Mouse (Mus musculus) neural tube, embryonic 14.5 days (tissue): Measurements from ENCODE around the gene Slc17a9. TPM values are rescaled to one million over a fixed set of nuclear protein-coding genes. Genes with fewer than 3 reads are reported as not detected.

Experiments
- ATAC-seq: fragments of 200-750 bp; cut with Nextera tagmentation; 2 replicates; pipeline ENCODE4 v1.8.0; 2017; ENCODE audit warnings: low read depth, mild to moderate bottlenecking, moderate TSS enrichment, moderate library complexity
- H3K27ac ChIP-seq: fragments of 300-500 bp; sonication (generic); 2 replicates; pipeline ENCODE4 v1.5.1; 2014; ENCODE audit warnings: low read depth, mild to moderate bottlenecking, control low read depth, low read length, moderate library complexity, mixed read lengths
- H3K27me3 ChIP-seq: fragments of 300-500 bp; sonication (generic); 2 replicates; pipeline ENCODE4 v1.6.1; 2014; ENCODE audit warnings: low read length; ENCODE audit not compliant: control insufficient read depth, insufficient read depth
- H3K36me3 ChIP-seq: fragments of 300-500 bp; sonication (generic); 2 replicates; pipeline ENCODE4 v1.6.1; 2014; ENCODE audit warnings: low read length, mixed read lengths; ENCODE audit not compliant: control insufficient read depth, insufficient read depth
- H3K4me1 ChIP-seq: fragments of 300-500 bp; sonication (generic); 2 replicates; pipeline ENCODE4 v1.6.1; 2014; ENCODE audit warnings: low read length; ENCODE audit not compliant: control insufficient read depth, insufficient read depth
- H3K4me2 ChIP-seq: fragments of 300-500 bp; sonication (generic); 2 replicates; pipeline ENCODE4 v1.6.1; 2014; ENCODE audit warnings: mild to moderate bottlenecking, low read depth, low read length, control low read depth
- H3K4me3 ChIP-seq: fragments of 300-500 bp; sonication (generic); 2 replicates; pipeline ENCODE4 v1.5.1; 2014; ENCODE audit warnings: low read depth, low read length, control low read depth, mixed read lengths
- H3K9ac ChIP-seq: fragments of 300-500 bp; sonication (generic); replicated peaks from 2 replicates; pipeline ENCODE4 v1.6.1; 2014; ENCODE audit warnings: low read depth, mild to moderate bottlenecking, control low read depth, low read length, mixed read lengths
- H3K9me3 ChIP-seq: fragments of 300-500 bp; sonication (generic); 2 replicates; pipeline ENCODE4 v1.6.1; 2016; ENCODE audit warnings: low read length; ENCODE audit not compliant: control insufficient read depth
- WGBS: fragments of 180-500 bp; shearing (Covaris S2); extraction: QIAGEN DNeasy Blood & Tissue Kit; methylation state at CpG from one replicate; pipeline ENCODE4 v1.1.7; 2014; 5-methylcytosine and 5-hydroxymethylcytosine counted together
- polyA plus RNA-seq: library from polyadenylated mRNA; unstranded; fragments of >200 nt; fragmentation: Nextera tagmentation; extraction: Ambion mirVana; gene quantifications from 2 replicates; pipeline ENCODE4 v1.2.1, GENCODE M21; 2014

The Slc17a9 gene
- 0.17 and 0.21 TPM in 2 replicates for polyA plus RNA-seq

DNA sequence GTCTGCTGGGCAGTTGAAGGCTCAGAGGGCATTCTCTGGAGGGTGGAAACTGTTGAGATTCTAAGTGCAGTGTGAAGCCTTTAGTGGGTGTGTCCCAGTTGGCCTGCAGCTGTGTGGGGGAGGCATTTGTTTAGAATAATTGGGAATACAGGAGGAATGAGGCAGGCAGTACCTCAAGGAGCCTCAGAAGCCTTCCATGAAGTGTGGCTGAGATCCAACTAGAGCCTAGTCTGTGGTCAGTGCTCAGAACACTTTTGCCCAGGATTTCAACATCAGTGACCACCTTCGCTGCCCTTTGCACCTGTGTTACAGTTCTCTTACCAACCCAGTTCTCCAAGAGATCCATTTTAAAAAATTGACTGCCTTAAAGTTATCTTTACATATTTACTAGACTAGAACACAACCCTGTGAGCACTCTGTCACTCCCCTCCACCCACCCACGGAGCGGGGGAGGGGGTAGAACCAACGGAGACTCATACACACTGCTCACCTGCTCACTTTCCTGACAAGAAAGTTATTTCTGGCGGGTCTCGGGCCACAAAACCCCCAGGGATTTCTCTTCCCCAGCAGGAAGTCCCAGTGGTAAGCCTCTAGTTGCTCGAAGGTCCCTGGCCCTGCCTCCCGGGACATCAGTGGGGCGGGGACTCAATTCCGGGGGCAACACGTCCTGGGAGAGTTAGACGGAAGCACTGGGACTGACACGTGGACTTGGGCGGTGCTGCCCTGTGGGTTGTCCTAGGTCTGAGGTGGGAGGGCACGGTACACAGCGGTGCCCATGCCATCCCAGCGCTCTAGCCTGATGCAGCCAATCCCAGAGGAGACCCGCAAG, at the start of gene Slc17a9:
TSS of gene Slc17a9 (plus strand) at position 679 of the 829 bp plus-strand sequence.
- WGBS, result 9% methylated on average over 18 of the region's 18 CpGs
- no peak within 1 kb of the TSS for H3K9ac ChIP-seq
- H3K4me1 ChIP-seq, result no peaks in the 10 kb centered on the region
- ATAC-seq, result no peak
- H3K27me3 ChIP-seq, result no peaks in the 10 kb centered on the region
- no peak within 1 kb of the TSS for H3K4me2 ChIP-seq
- H3K4me3 ChIP-seq, result no peak within 1 kb of the TSS
- no peaks in the 10 kb centered on the region for H3K9me3 ChIP-seq
- peaks cover 31% of the 10 kb centered on the region for H3K36me3 ChIP-seq
- no peak within 1 kb of the TSS for H3K27ac ChIP-seq

- Histone ChIP-seq H3K36me3 (peaks cover 36% of the 10 kb centered on the region), H3K9ac (no peak overlapping the region), H3K4me2 (no peak overlapping the region), H3K4me1 (no peaks in the 10 kb centered on the region), H3K27me3 (no peaks in the 10 kb centered on the region), H3K4me3 (no peak overlapping the region), H3K27ac (no peak overlapping the region), H3K9me3 (no peaks in the 10 kb centered on the region)
- 97% methylated on average over 2 of the region's 2 CpGs for WGBS
- ATAC-seq, result no peak
These were observed 48.4 kb upstream of the Slc17a9 start for GRCm38 (mm10) chr2:180676706-180677105.

GRCm38 (mm10) chr2:180678609-180679140, 46.4 kb upstream of the Slc17a9 start:
- no peaks in the 10 kb centered on the region for H3K9me3 ChIP-seq
- ATAC-seq, result peak; percentile 68
- H3K4me1 ChIP-seq, result no peaks in the 10 kb centered on the region
- H3K36me3 ChIP-seq, result peaks cover 39% of the 10 kb centered on the region
- no peak overlapping the region for H3K4me2 ChIP-seq
- 28% methylated on average over 4 of the region's 4 CpGs for WGBS
- H3K27me3 ChIP-seq, result no peaks in the 10 kb centered on the region
- no peak overlapping the region for H3K4me3 ChIP-seq
- no peak overlapping the region for H3K27ac ChIP-seq
- H3K9ac ChIP-seq, result no peak overlapping the region

GRCm38 (mm10) chr2:180681225-180681624, 43.8 kb upstream of the Slc17a9 start:
- Histone ChIP-seq H3K4me1 (no peaks in the 10 kb centered on the region), H3K27me3 (no peaks in the 10 kb centered on the region), H3K9me3 (no peaks in the 10 kb centered on the region), H3K4me2 (no peak overlapping the region), H3K36me3 (peaks cover 47% of the 10 kb centered on the region), H3K27ac (no peak overlapping the region), H3K9ac (no peak overlapping the region), H3K4me3 (no peak overlapping the region)
- no peak for ATAC-seq
- 56% methylated on average over 2 of the region's 2 CpGs for WGBS

DNA sequence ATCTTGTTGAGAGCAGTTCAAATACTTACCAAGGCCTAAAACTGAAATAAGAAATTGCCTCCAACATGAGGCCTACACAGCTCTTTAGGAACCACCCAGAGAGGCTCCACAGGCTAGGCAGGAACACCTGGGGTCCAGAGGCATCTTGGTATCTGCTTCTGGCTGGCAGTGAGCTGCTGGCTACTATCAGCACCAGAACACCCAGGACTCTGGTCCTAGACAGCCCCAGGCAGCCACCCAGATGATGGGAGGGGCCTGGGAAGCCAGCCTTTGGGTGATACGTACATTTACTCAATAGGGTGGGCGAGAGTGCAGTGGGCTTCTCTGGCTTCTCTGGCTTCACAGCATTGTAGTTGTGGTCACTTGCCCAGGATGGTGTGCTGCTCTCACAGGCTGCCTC, 41.5 kb upstream of the Slc17a9 start:
- Histone ChIP-seq H3K4me3 (no peak overlapping the region), H3K9ac (no peak overlapping the region), H3K4me2 (no peak overlapping the region), H3K36me3 (peaks cover 66% of the 10 kb centered on the region), H3K9me3 (no peaks in the 10 kb centered on the region), H3K27me3 (no peaks in the 10 kb centered on the region), H3K4me1 (no peaks in the 10 kb centered on the region), H3K27ac (no peak overlapping the region)
- no peak for ATAC-seq
- 96% methylated on average over 2 of the region's 2 CpGs for WGBS

DNA sequence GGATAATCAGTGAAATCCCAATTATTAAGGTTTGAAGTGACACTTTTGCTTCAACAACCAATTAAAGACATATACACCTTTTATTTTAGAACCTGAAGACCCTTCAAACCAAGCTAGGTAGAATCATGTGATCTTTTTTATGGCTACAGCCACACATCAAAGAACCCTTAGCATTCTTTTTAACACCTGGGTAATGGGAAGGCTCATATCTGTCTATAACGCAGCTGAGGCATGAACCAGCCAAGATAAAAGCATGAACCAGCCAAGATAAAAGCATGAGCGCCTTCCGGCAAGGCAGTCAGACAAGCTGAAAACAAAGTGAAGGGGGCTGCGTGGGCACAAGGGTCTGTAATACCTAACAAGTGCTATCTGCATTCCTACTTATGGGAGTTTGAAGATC, 41.0 kb upstream of the Slc17a9 start:
- Histone ChIP-seq H3K36me3 (peaks cover 69% of the 10 kb centered on the region), H3K4me3 (no peak overlapping the region), H3K9ac (no peak overlapping the region), H3K27me3 (no peaks in the 10 kb centered on the region), H3K9me3 (no peaks in the 10 kb centered on the region), H3K4me1 (no peaks in the 10 kb centered on the region), H3K4me2 (no peak overlapping the region), H3K27ac (no peak overlapping the region)
- ATAC-seq, result no peak
- WGBS, result 98% methylated on average over 4 of the region's 4 CpGs

DNA sequence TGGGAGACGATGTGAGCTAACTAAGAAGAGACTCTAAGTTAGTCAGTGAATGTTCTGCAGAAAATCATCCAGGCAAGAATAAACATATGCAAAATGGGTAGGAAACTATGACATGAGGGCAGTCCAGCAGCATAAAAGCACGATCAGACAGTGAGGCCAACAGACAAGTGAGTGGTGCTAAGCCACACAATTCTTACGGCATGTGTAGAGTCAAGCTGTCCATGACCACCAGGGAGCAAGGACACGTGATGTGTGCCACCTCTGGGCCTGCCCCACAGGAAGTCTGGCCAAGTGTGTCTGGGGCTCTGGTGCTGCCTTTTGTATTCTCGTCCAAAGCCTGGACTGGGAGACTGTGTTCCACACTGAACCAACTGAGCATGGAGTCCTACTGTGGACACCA, 35.2 kb upstream of the Slc17a9 start:
- Histone ChIP-seq H3K36me3 (peaks cover 34% of the 10 kb centered on the region), H3K27me3 (no peaks in the 10 kb centered on the region), H3K4me2 (no peak overlapping the region), H3K9ac (no peak overlapping the region), H3K4me1 (peaks cover 4% of the 10 kb centered on the region; the same call in 1 of the 2 replicates), H3K9me3 (no peaks in the 10 kb centered on the region), H3K27ac (no peak overlapping the region), H3K4me3 (no peak overlapping the region)
- ATAC-seq, result no peak
- WGBS, result 91% methylated on average over 5 of the region's 5 CpGs

- Histone ChIP-seq H3K4me2 (0 out of 2 replicates have a peak overlapping the region, but pooled peaks have one; percentile 3), H3K4me3 (no peak overlapping the region), H3K4me1 (peaks cover 9% of the 10 kb centered on the region), H3K36me3 (peaks cover 20% of the 10 kb centered on the region), H3K27me3 (no peaks in the 10 kb centered on the region), H3K9me3 (no peaks in the 10 kb centered on the region), H3K27ac (no peak overlapping the region), H3K9ac (no peak overlapping the region)
- WGBS, result 0% methylated on average over 1 of the region's 1 CpGs
- peak; percentile 68; the same call in 1 of the 2 replicates for ATAC-seq
These were observed 32.4 kb upstream of the Slc17a9 start for GRCm38 (mm10) chr2:180692630-180693029.

- H3K4me3 ChIP-seq, result no peak overlapping the region
- H3K27ac ChIP-seq, result no peak overlapping the region
- H3K27me3 ChIP-seq, result no peaks in the 10 kb centered on the region
- peaks cover 21% of the 10 kb centered on the region for H3K4me1 ChIP-seq
- H3K4me2 ChIP-seq, result no peak overlapping the region
- no peak for ATAC-seq
- WGBS, result 71% methylated on average over 2 of the region's 2 CpGs
- no peak overlapping the region for H3K9ac ChIP-seq
- no peaks in the 10 kb centered on the region for H3K36me3 ChIP-seq
- no peaks in the 10 kb centered on the region for H3K9me3 ChIP-seq
These were observed 29.9 kb upstream of the Slc17a9 start for GRCm38 (mm10) chr2:180695176-180695575.
